Mouse (Mus musculus): Measurements from ENCODE around the gene Tmem53.

The Tmem53 gene

GRCm38 (mm10) chr4:117312416-117313084 is 60.8 kb downstream of the Tmem53 start:
- DNase-seq (ENCODE audit: inconsistent age in 2 of 2, low spot score in 1 of 2): peak in 1 of 2 experiments; percentile 38

- DNase-seq (ENCODE audit: inconsistent age in 2 of 2, low spot score in 1 of 2): peak in 1 of 2 experiments; percentile 51
Observed at GRCm38 (mm10) chr4:117313085-117313424, 61.3 kb downstream of the Tmem53 start.

DNA sequence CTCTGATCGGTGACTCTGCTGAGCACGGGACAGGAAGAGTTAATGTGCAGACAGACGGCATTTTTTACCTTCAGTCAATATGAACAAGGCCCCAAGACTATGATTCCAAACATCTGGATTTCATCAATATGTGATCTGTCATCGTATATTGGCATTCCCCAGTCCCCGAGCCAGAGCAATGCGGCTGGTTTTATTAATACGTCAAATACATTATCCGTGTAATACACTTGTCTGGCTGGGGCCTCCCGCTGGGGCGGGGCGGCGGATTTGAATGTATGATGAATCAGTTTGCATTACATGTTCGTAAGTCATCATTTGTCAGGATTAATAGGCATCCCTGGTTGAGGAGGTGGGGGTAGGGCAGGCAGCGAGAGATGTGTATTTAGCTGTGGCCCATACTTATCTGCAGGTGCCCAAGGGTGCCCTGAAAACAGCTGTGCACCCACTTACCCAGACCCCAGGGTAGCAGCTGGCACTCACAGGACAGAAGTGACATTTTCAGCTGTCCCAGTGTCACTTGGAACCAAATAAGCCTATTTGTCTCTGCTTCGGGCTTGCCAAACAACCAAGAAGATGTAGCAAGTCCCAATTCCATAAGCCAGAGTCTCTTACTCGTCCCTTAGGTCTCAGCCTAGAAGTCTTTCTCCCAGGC is 63.2 kb downstream of the Tmem53 start:
- DNase-seq (ENCODE audit: inconsistent age in 2 of 2, low spot score in 1 of 2): no peak

GRCm38 (mm10) chr4:117316800-117317199 is 65.0 kb downstream of the Tmem53 start:
- no peak for DNase-seq (ENCODE audit: inconsistent age in 2 of 2, low spot score in 1 of 2)

- peak in 1 of 2 experiments; percentile 57 for DNase-seq (ENCODE audit: inconsistent age in 2 of 2, low spot score in 1 of 2)
Observed at GRCm38 (mm10) chr4:117317701-117318190, 66.0 kb downstream of the Tmem53 start.
